Mouse (Mus musculus) hindbrain, embryonic 13.5 days (tissue): Measurements from ENCODE around the gene Sec22b. TPM values are rescaled to one million over a fixed set of nuclear protein-coding genes. Genes with fewer than 3 reads are reported as not detected.

Experiments used
- ATAC-seq: fragments of 200-750 bp; cut with Nextera tagmentation; 2 replicates; pipeline ENCODE4 v1.8.0; 2017; ENCODE audit warnings: moderate TSS enrichment; ENCODE audit not compliant: low FRiP score
- H3K27ac ChIP-seq: fragments of 300-500 bp; sonication (generic); 2 replicates; pipeline ENCODE4 v1.5.1; 2015; ENCODE audit warnings: inconsistent platforms, mild to moderate bottlenecking, moderate library complexity
- H3K27me3 ChIP-seq: fragments of 300-500 bp; sonication (generic); 2 replicates; pipeline ENCODE4 v1.6.1; 2015; ENCODE audit warnings: mild to moderate bottlenecking, inconsistent platforms
- H3K36me3 ChIP-seq: fragments of 300-500 bp; sonication (generic); 2 replicates; pipeline ENCODE4 v1.6.1; 2015; ENCODE audit warnings: mild to moderate bottlenecking, inconsistent platforms
- H3K4me1 ChIP-seq: fragments of 300-500 bp; sonication (generic); replicated peaks from 2 replicates; pipeline ENCODE4 v1.6.1; 2015; ENCODE audit warnings: inconsistent platforms
- H3K4me2 ChIP-seq: fragments of 300-500 bp; sonication (generic); 2 replicates; pipeline ENCODE4 v1.6.1; 2015; ENCODE audit warnings: inconsistent platforms, mild to moderate bottlenecking, moderate library complexity
- H3K4me3 ChIP-seq: fragments of 300-500 bp; sonication (generic); 2 replicates; pipeline ENCODE4 v1.5.1; 2015; ENCODE audit warnings: mild to moderate bottlenecking, inconsistent platforms
- H3K9ac ChIP-seq: fragments of 300-500 bp; sonication (generic); 2 replicates; pipeline ENCODE4 v1.6.1; 2015; ENCODE audit warnings: mild to moderate bottlenecking, inconsistent platforms
- H3K9me3 ChIP-seq: fragments of 300-500 bp; sonication (generic); 2 replicates; pipeline ENCODE4 v1.6.1; 2016; ENCODE audit warnings: inconsistent platforms
- WGBS: fragments of 180-500 bp; shearing (Covaris S2); methylation state at CpG from one replicate; pipeline ENCODE4 v1.1.7; 2015; 5-methylcytosine and 5-hydroxymethylcytosine counted together
- polyA plus RNA-seq: library from polyadenylated mRNA; unstranded; fragments of >200 nt; fragmentation: Nextera tagmentation; extraction: Ambion mirVana; gene quantifications from 2 replicates; pipeline ENCODE4 v1.2.1, GENCODE M21; 2015

Gene Sec22b
- polyA plus RNA-seq, 1 experiment from 2014 or later, result 103 TPM

- ATAC-seq, result no peak
- Histone ChIP-seq H3K9me3 (no peaks in the 10 kb centered on the region), H3K4me2 (no peak overlapping the region), H3K27me3 (no peaks in the 10 kb centered on the region), H3K4me1 (peaks cover 8% of the 10 kb centered on the region), H3K4me3 (no peak overlapping the region), H3K27ac (no peak overlapping the region), H3K36me3 (no peaks in the 10 kb centered on the region), H3K9ac (no peak overlapping the region)
- WGBS, result 17% methylated on average over 8 of the region's 8 CpGs
These were observed 24.7 kb upstream of the Sec22b start for GRCm38 (mm10) chr3:97876259-97876658.

DNA sequence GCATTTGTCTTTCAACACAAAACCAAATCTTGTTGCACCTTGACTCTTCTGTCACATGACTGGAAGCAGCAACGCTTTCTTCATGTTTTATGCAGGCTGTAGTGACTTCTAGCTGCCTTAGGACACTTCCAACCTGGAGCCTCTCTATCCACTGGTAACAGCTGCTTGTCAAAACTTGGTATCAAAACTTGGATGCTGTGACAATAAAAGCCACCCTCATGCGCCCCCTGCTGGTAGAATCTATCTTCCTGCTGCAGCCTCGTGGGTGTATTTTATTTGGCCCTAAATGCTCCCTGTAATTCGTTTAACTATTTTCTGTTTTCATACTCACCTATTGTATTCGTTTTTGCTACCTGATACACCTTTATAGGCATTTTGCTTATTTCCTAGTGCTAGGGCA lies 21.8 kb upstream of the Sec22b start:
- H3K36me3 ChIP-seq, result no peaks in the 10 kb centered on the region
- no peak overlapping the region for H3K27ac ChIP-seq
- no peaks in the 10 kb centered on the region for H3K27me3 ChIP-seq
- no peak overlapping the region for H3K9ac ChIP-seq
- no peak overlapping the region for H3K4me2 ChIP-seq
- no peak overlapping the region for H3K4me3 ChIP-seq
- peaks cover 8% of the 10 kb centered on the region for H3K4me1 ChIP-seq
- H3K9me3 ChIP-seq, result no peaks in the 10 kb centered on the region
- WGBS, result 21% methylated on average over 5 of the region's 5 CpGs
- ATAC-seq, result 0 out of 2 replicates have a peak, but pooled peaks have one; percentile 38

DNA sequence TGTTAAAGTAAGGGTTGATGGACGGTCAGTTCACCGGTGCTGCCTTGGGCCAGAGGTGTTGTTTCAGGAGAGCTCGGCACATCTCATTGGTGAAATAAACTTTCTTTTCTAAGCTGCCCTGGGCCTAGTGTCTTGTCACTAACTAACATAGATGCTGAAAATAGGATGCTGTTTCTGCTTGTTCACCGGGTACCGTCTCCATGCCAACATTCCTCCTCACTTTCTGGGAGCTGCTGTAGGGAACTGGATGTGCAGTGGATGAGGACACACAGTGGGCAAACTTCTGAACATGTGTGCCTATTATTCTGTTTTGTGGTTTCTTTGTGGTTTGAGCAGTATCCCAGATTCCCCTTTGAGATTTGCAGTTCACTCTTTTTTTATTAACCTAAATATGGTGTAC lies 19.4 kb upstream of the Sec22b start:
- Histone ChIP-seq H3K4me1 (0 out of 2 replicates have a peak, but pooled peaks cover 1% of the 10 kb centered on the region), H3K27me3 (no peaks in the 10 kb centered on the region), H3K27ac (no peak overlapping the region), H3K4me2 (no peak overlapping the region), H3K9me3 (no peaks in the 10 kb centered on the region), H3K4me3 (no peak overlapping the region), H3K9ac (no peak overlapping the region), H3K36me3 (no peaks in the 10 kb centered on the region)
- 97% methylated on average over 5 of the region's 5 CpGs for WGBS
- ATAC-seq, result no peak

GRCm38 (mm10) chr3:97887785-97888167 lies 13.2 kb upstream of the Sec22b start:
- H3K27me3 ChIP-seq, result peaks cover 18% of the 10 kb centered on the region
- H3K9ac ChIP-seq, result peak overlapping the region; percentile 80
- ATAC-seq, result peak; percentile 57
- peak overlapping the region; percentile 81 for H3K27ac ChIP-seq
- WGBS, result 66% methylated on average over 5 of the region's 5 CpGs
- H3K4me2 ChIP-seq, result peak overlapping the region; percentile 63
- no peaks in the 10 kb centered on the region for H3K9me3 ChIP-seq
- no peaks in the 10 kb centered on the region for H3K36me3 ChIP-seq
- peak overlapping the region; percentile 56 for H3K4me3 ChIP-seq
- H3K4me1 ChIP-seq, result peaks cover 12% of the 10 kb centered on the region

- WGBS, result 1% methylated on average over 44 of the region's 44 CpGs
- H3K4me3 ChIP-seq, result peak within 1 kb of the TSS; percentile 56
- no peaks in the 10 kb centered on the region for H3K36me3 ChIP-seq
- H3K9me3 ChIP-seq, result no peaks in the 10 kb centered on the region
- H3K27me3 ChIP-seq, result peaks cover 18% of the 10 kb centered on the region
- H3K9ac ChIP-seq, result peak within 1 kb of the TSS; percentile 80
- ATAC-seq, result peak; percentile 90
- peaks cover 12% of the 10 kb centered on the region for H3K4me1 ChIP-seq
- peak within 1 kb of the TSS; percentile 63 for H3K4me2 ChIP-seq
- H3K27ac ChIP-seq, result peak within 1 kb of the TSS; percentile 81
These were observed 12.7 kb upstream of the Sec22b start, which contains the start of gene Pde4dip for GRCm38 (mm10) chr3:97888168-97888901. TSS of gene Pde4dip (minus strand) at chr3:97888707.

- H3K27ac ChIP-seq, result no peak overlapping the region
- 63% methylated on average over 6 of the region's 6 CpGs for WGBS
- H3K36me3 ChIP-seq, result no peaks in the 10 kb centered on the region
- no peaks in the 10 kb centered on the region for H3K9me3 ChIP-seq
- peaks cover 12% of the 10 kb centered on the region for H3K4me1 ChIP-seq
- ATAC-seq, result no peak
- no peak overlapping the region for H3K4me2 ChIP-seq
- no peak overlapping the region for H3K4me3 ChIP-seq
- H3K9ac ChIP-seq, result no peak overlapping the region
- H3K27me3 ChIP-seq, result peaks cover 18% of the 10 kb centered on the region
These were observed 10.8 kb upstream of the Sec22b start for GRCm38 (mm10) chr3:97890205-97890604.

- Histone ChIP-seq H3K9me3 (no peaks in the 10 kb centered on the region), H3K9ac (no peak overlapping the region), H3K4me1 (no peaks in the 10 kb centered on the region), H3K36me3 (no peaks in the 10 kb centered on the region), H3K27me3 (peaks cover 8% of the 10 kb centered on the region), H3K27ac (no peak overlapping the region), H3K4me3 (no peak overlapping the region), H3K4me2 (no peak overlapping the region)
- no peak for ATAC-seq
- 48% methylated on average over 6 of the region's 6 CpGs for WGBS
These were observed 6.3 kb upstream of the Sec22b start for GRCm38 (mm10) chr3:97894695-97895094.

DNA sequence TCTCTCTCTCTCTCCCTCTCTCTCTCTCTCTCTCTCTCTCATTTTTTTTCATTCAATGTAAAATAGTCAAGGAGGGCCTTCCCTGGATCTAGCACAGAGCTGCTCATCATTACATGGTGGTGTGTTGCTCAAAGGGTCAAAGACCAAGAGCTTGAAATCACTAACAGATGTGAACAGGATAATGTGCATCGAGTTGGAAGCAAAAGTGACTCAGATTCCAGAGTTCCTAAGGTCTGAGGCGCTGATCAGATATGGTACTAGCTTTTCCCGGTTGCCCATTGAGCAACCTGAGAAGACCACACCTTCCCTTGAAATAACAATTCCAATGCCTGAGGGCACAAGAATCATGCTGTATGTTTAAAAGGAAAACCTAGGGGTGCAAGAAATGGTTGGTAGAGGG lies 2.6 kb upstream of the Sec22b start:
- H3K4me2 ChIP-seq, result no peak overlapping the region
- H3K36me3 ChIP-seq, result no peaks in the 10 kb centered on the region
- no peaks in the 10 kb centered on the region for H3K27me3 ChIP-seq
- H3K27ac ChIP-seq, result no peak overlapping the region
- ATAC-seq, result no peak
- WGBS, result 65% methylated on average over 3 of the region's 3 CpGs
- no peaks in the 10 kb centered on the region for H3K9me3 ChIP-seq
- H3K4me1 ChIP-seq, result peaks cover 17% of the 10 kb centered on the region
- no peak overlapping the region for H3K9ac ChIP-seq
- H3K4me3 ChIP-seq, result no peak overlapping the region

DNA sequence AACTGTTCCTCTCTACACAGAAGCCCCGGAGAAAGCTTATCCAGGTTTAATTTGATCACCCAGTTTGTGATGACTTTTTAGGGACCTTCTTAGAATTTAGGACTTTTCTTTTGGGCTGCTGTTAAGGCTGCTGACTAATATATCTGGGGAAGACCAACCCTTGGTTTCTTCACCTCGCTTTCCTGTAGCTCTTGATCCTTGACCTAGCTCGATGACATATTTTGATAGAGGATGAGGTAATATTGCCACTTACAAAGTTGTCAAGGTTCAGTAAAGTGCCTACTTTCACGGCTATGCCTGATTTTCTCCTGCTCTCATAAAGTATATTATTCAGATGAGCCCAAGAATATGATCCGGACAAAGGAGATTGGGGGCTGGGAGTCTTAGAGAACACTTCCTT lies 596 bp downstream of the Sec22b start:
- ATAC-seq, result 0 out of 2 replicates have a peak, but pooled peaks have one; percentile 22
- H3K4me1 ChIP-seq, result peaks cover 25% of the 10 kb centered on the region
- no peak overlapping the region for H3K27ac ChIP-seq
- no peaks in the 10 kb centered on the region for H3K9me3 ChIP-seq
- peak overlapping the region; percentile 94 for H3K9ac ChIP-seq
- peak overlapping the region; percentile 97 for H3K4me3 ChIP-seq
- H3K4me2 ChIP-seq, result peak overlapping the region; percentile 88
- no peaks in the 10 kb centered on the region for H3K36me3 ChIP-seq
- no peaks in the 10 kb centered on the region for H3K27me3 ChIP-seq
- WGBS, result 31% methylated on average over 5 of the region's 5 CpGs

DNA sequence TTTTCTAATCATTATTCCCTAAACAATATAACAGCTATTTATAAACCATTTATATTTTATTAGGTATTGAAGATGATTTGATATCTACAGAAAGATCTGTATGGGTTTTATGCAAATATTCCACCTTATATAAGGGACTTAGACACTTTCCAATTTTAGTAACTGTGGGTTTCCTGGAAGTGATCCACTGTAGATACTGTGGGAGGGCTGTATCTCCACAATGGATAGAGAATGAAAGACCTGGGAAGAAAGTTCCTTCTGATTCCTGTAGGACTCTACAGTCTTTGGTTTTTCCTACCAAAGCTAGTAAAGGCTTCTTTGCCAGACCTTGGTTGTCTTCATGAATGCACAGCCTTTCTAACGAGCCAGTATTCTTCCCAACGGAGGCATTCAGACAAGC lies 8.7 kb downstream of the Sec22b start:
- peaks cover 27% of the 10 kb centered on the region for H3K36me3 ChIP-seq
- no peak overlapping the region for H3K9ac ChIP-seq
- no peak overlapping the region for H3K4me2 ChIP-seq
- no peak for ATAC-seq
- H3K4me3 ChIP-seq, result no peak overlapping the region
- H3K27ac ChIP-seq, result no peak overlapping the region
- no peaks in the 10 kb centered on the region for H3K9me3 ChIP-seq
- no peaks in the 10 kb centered on the region for H3K4me1 ChIP-seq
- 71% methylated on average over 2 of the region's 2 CpGs for WGBS
- no peaks in the 10 kb centered on the region for H3K27me3 ChIP-seq

GRCm38 (mm10) chr3:97911093-97911492 lies 10.1 kb downstream of the Sec22b start:
- Histone ChIP-seq H3K4me1 (no peaks in the 10 kb centered on the region), H3K4me2 (no peak overlapping the region), H3K27ac (no peak overlapping the region), H3K4me3 (no peak overlapping the region), H3K9ac (no peak overlapping the region), H3K27me3 (no peaks in the 10 kb centered on the region), H3K9me3 (no peaks in the 10 kb centered on the region), H3K36me3 (peaks cover 35% of the 10 kb centered on the region)
- WGBS, result 92% methylated on average over 7 of the region's 7 CpGs
- ATAC-seq, result no peak

DNA sequence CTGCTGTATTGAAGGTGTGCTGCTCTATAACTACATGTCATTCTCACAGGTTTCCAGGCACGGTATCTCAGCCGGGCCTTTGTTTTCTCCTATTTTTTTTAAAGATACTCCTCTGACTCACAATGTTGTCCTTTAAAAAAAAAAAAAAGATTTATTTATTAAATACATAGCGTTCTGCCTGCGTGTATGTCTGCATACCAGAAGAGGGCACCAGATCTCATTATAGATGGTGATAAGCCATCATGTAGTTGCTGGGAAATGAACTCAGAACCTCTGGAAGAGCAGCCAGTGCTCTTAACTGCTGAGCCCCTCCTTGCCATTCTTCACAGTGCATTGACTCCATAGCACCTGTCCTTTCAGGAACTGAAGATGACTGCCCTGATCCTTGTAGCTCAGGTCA lies 14.1 kb downstream of the Sec22b start:
- 75% methylated on average over 4 of the region's 4 CpGs for WGBS
- no peak for ATAC-seq
- H3K9me3 ChIP-seq, result no peaks in the 10 kb centered on the region
- H3K27ac ChIP-seq, result no peak overlapping the region
- H3K27me3 ChIP-seq, result no peaks in the 10 kb centered on the region
- no peaks in the 10 kb centered on the region for H3K4me1 ChIP-seq
- no peak overlapping the region for H3K4me2 ChIP-seq
- H3K9ac ChIP-seq, result no peak overlapping the region
- H3K4me3 ChIP-seq, result no peak overlapping the region
- H3K36me3 ChIP-seq, result peaks cover 43% of the 10 kb centered on the region

GRCm38 (mm10) chr3:97918885-97919550 lies 18.0 kb downstream of the Sec22b start:
- ATAC-seq, result no peak
- no peaks in the 10 kb centered on the region for H3K9me3 ChIP-seq
- 96% methylated on average over 10 of the region's 10 CpGs for WGBS
- no peak overlapping the region for H3K4me3 ChIP-seq
- no peaks in the 10 kb centered on the region for H3K27me3 ChIP-seq
- no peaks in the 10 kb centered on the region for H3K4me1 ChIP-seq
- no peak overlapping the region for H3K27ac ChIP-seq
- H3K4me2 ChIP-seq, result no peak overlapping the region
- H3K9ac ChIP-seq, result no peak overlapping the region
- peaks cover 60% of the 10 kb centered on the region for H3K36me3 ChIP-seq
